Mouse (Mus musculus) spleen, adult 2 months (tissue): ENCODE data around the gene 1700020L24Rik.

ENCODE experiments used
- CTCF ChIP-seq: fragments of 200-500 bp; IDR thresholded peaks from 2 replicates; pipeline ENCODE4 v1.5.1; 2011; ENCODE audit warnings: mild to moderate bottlenecking, inconsistent platforms; ENCODE audit not compliant: insufficient read depth, insufficient read length, insufficient replicate concordance; ENCODE audit errors: extremely low read depth
- POLR2A ChIP-seq: fragments of 200-500 bp; IDR thresholded peaks from 2 replicates; pipeline ENCODE4 v1.6.1; 2011; ENCODE audit warnings: low read depth, low read length, inconsistent platforms

- no peak for TF ChIP-seq POLR2A
- no peak for TF ChIP-seq CTCF
These were observed 42.6 kb upstream of the 1700020L24Rik start for GRCm38 (mm10) chr11:83394802-83395439.
